In genomic region chr13:3083480-3083879, GRCm38 (mm10) we compare ENCODE assay signal across 2 mouse cellular contexts.
DNase-seq lines count a peak whose midpoint lies in the region.

No protein-coding gene starts in this region.

- DNase-seq in heart, adult 11 months, result peak; percentile 91
- DNase-seq in heart, adult 8-10 months (ENCODE audit: low spot score), result peak; percentile 2
